Mouse (Mus musculus): ENCODE results near the gene Pappa2. TPM values are rescaled to one million over a fixed set of nuclear protein-coding genes. Genes with fewer than 3 reads are reported as not detected.
A peak's percentile ranks its signal among the peaks of the same experiment; 100 is the strongest.

Gene Pappa2
- polyA plus RNA-seq, 1 experiment = 0.28 TPM

DNA sequence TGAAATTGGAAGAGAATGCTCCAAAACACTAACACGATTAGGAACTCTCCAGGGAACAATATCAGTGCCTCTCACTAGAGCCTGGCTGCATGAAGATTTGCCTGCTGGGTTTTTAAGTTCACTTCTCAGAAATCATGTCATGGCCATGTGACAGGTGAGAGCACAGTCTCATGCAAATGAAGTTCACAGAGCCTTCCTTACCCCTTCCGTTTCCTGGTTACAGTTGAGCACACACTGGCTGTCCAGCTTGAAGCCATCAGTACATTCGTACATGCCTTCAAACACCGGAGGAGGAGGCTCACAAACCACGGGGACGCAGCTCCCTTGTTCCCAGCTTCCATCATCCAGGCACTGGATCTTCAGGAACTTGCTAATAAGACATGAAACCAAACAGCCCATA lies 215.6 kb downstream of the Pappa2 start:
- H3K4me1 ChIP-seq (ENCODE audit: control insufficient read depth, insufficient read depth, low read length) = no peaks in the 10 kb centered on the region
- no peaks in the 10 kb centered on the region for H3K27me3 ChIP-seq (ENCODE audit: control insufficient read depth, insufficient read depth, low read length)
- no peak overlapping the region for H3K4me3 ChIP-seq (ENCODE audit: control insufficient read depth, low read depth, low read length)
- H3K27ac ChIP-seq (ENCODE audit: control insufficient read depth, insufficient read depth, low read depth, low read length) = peak overlapping the region; percentile 54
- H3K36me3 ChIP-seq (ENCODE audit: control insufficient read depth, insufficient read depth, low read length) = no peaks in the 10 kb centered on the region
- TF ChIP-seq CTCF (IDR thresholded peaks at IDR 0.05; ENCODE audit: control insufficient read depth, insufficient read depth, insufficient replicate concordance, low read depth, low read length) (no peak), POLR2A (IDR thresholded peaks at IDR 0.05; ENCODE audit: control insufficient read depth, low read depth, low read length) (no peak)

DNA sequence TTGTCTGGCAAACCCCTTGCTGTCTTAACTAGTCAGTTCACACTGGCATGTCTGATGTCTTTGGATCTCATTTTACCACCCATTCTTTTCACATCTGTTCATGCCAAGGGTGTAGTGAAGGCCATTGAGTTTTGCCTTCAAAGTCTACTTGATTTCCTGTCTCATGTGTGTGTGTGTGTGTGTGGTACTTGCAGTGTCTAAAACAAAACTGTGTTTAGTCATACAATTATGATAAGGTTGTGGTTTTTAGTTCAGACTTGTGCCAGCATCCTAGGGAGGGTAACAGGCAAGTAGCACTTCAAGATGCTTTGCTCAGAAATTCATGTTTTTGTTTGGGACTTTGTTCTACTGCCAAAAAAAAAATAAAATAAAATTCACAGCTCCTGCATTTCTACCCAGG lies 216.1 kb downstream of the Pappa2 start:
- Histone ChIP-seq H3K36me3 (ENCODE audit: control insufficient read depth, insufficient read depth, low read length) (no peaks in the 10 kb centered on the region), H3K4me1 (ENCODE audit: control insufficient read depth, insufficient read depth, low read length) (no peaks in the 10 kb centered on the region), H3K27me3 (ENCODE audit: control insufficient read depth, insufficient read depth, low read length) (no peaks in the 10 kb centered on the region), H3K4me3 (ENCODE audit: control insufficient read depth, low read depth, low read length) (no peak overlapping the region), H3K27ac (ENCODE audit: control insufficient read depth, insufficient read depth, low read depth, low read length) (no peak overlapping the region)
- TF ChIP-seq CTCF (IDR thresholded peaks at IDR 0.05; ENCODE audit: control insufficient read depth, insufficient read depth, insufficient replicate concordance, low read depth, low read length) (no peak), POLR2A (IDR thresholded peaks at IDR 0.05; ENCODE audit: control insufficient read depth, low read depth, low read length) (no peak)

DNA sequence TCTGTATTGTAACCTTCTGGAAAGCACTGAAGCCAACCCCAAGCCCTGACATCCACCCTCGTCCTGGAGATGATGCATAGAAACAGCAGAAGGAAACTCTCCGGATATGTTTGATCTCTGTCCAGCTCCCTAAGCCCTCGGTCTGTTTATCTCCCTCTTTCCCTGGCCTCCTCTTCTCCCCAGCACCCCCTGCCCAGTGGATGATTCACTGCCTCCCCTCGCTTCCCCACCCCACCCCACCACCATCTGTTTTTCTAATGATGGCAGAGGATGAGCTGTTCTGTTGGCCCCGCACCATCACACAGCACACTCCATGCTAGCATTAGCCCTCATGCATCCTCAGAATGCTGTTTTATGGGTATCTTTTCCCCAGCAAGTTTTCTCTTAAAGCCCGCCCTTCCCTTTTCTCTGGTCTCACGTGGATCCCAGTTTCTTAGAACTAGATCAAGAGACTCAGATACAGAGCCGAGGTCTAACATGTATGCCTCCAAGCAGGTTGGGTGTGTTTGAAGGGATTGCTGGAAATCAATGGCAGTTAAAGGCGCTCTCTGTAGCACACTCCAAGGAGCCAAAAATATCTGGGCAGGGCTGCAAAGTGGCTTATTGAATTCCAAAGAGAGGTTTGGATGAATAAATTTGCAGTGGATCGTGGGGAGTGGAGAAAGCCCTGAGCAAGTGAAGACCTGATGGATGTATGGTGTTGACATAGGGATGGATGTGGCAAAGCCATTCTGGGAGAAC lies 231.8 kb downstream of the Pappa2 start:
- Histone ChIP-seq H3K27me3 (ENCODE audit: control insufficient read depth, insufficient read depth, low read length) (no peaks in the 10 kb centered on the region), H3K27ac (ENCODE audit: control insufficient read depth, insufficient read depth, low read depth, low read length) (no peak overlapping the region), H3K4me3 (ENCODE audit: control insufficient read depth, low read depth, low read length) (no peak overlapping the region), H3K4me1 (ENCODE audit: control insufficient read depth, insufficient read depth, low read length) (no peaks in the 10 kb centered on the region), H3K36me3 (ENCODE audit: control insufficient read depth, insufficient read depth, low read length) (no peaks in the 10 kb centered on the region)
- TF ChIP-seq POLR2A (IDR thresholded peaks at IDR 0.05; ENCODE audit: control insufficient read depth, low read depth, low read length) = no peak

DNA sequence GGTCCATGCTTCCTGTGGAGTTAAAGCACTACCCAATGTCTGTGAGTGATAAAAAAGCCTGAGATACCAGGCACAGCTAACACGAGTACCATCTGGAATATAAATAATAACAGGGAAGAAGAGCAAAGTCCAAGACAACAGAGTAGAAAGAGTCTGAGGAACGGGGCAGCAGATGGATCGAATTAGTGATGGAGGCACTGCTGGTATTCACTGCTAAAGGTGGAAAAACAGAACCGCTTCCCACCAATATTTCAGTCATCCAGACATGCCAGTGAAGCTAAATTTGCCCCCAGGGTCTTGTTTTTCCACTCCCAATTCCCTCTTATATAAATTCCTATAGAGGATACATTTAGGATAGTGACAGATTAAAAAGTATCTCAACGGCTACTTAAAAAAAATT lies 238.8 kb downstream of the Pappa2 start:
- Histone ChIP-seq H3K36me3 (ENCODE audit: control insufficient read depth, insufficient read depth, low read length) (no peaks in the 10 kb centered on the region), H3K4me3 (ENCODE audit: control insufficient read depth, low read depth, low read length) (no peak overlapping the region), H3K27ac (ENCODE audit: control insufficient read depth, insufficient read depth, low read depth, low read length) (no peak overlapping the region), H3K27me3 (ENCODE audit: control insufficient read depth, insufficient read depth, low read length) (no peaks in the 10 kb centered on the region), H3K4me1 (ENCODE audit: control insufficient read depth, insufficient read depth, low read length) (no peaks in the 10 kb centered on the region)
- TF ChIP-seq POLR2A (IDR thresholded peaks at IDR 0.05; ENCODE audit: control insufficient read depth, low read depth, low read length) (no peak), CTCF (IDR thresholded peaks at IDR 0.05; ENCODE audit: control insufficient read depth, insufficient read depth, insufficient replicate concordance, low read depth, low read length) (no peak)

DNA sequence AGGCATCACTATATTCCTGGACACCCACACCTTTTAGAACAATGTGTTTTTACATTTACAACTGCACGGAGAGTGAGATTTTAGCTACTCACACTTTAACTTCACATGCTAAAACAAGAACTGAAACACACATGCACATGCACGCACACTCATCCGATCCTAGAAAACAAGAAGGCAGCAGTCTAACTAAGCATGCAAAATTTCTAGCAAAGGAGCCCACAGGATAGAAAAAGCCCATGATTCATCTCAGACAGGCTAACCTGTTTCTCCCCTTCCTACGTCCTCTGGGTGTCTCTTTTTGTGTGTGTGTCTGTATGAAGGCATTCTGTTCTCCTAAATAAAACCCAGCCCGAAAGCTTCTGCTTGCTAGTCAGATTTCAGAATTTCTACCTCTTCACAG lies 239.3 kb downstream of the Pappa2 start:
- Histone ChIP-seq H3K36me3 (ENCODE audit: control insufficient read depth, insufficient read depth, low read length) (no peaks in the 10 kb centered on the region), H3K27ac (ENCODE audit: control insufficient read depth, insufficient read depth, low read depth, low read length) (no peak overlapping the region), H3K4me1 (ENCODE audit: control insufficient read depth, insufficient read depth, low read length) (no peaks in the 10 kb centered on the region), H3K4me3 (ENCODE audit: control insufficient read depth, low read depth, low read length) (no peak overlapping the region), H3K27me3 (ENCODE audit: control insufficient read depth, insufficient read depth, low read length) (no peaks in the 10 kb centered on the region)
- TF ChIP-seq POLR2A (IDR thresholded peaks at IDR 0.05; ENCODE audit: control insufficient read depth, low read depth, low read length) = no peak
- no peak for TF ChIP-seq CTCF (IDR thresholded peaks at IDR 0.05; ENCODE audit: control insufficient read depth, insufficient read depth, insufficient replicate concordance, low read depth, low read length)

DNA sequence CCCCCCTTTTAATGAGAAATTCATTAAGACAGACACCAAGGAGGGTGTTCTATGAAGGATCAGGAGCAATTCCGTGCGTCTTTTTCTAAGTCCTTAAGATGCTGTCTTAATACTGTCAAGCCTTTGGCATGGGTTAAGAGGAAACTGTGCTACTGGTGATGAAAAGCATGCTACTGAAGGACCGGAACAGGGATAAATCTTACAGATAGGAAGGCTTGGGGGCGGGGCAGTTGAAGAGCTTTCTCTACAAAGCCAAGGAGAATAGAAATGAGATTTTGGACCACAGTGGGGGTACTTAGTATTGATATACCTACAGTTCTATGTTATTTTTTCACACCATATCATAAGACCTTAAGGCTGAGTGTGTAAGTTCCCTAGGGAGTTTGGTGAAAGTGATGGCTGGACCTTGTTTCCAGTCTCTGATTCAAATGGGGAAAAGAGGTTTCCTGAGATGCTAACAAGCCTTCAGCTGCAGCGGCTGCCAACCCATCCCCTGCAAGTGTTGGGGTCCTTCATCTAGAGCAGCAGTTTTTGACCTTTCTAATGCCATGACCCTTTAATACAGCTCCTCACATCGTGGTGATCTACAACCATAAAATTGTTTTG lies 240.0 kb downstream of the Pappa2 start:
- H3K27ac ChIP-seq (ENCODE audit: control insufficient read depth, insufficient read depth, low read depth, low read length) = no peak overlapping the region
- no peaks in the 10 kb centered on the region for H3K27me3 ChIP-seq (ENCODE audit: control insufficient read depth, insufficient read depth, low read length)
- H3K4me1 ChIP-seq (ENCODE audit: control insufficient read depth, insufficient read depth, low read length) = no peaks in the 10 kb centered on the region
- TF ChIP-seq POLR2A (IDR thresholded peaks at IDR 0.05; ENCODE audit: control insufficient read depth, low read depth, low read length) (no peak), CTCF (IDR thresholded peaks at IDR 0.05; ENCODE audit: control insufficient read depth, insufficient read depth, insufficient replicate concordance, low read depth, low read length) (no peak)
- no peaks in the 10 kb centered on the region for H3K36me3 ChIP-seq (ENCODE audit: control insufficient read depth, insufficient read depth, low read length)
- no peak overlapping the region for H3K4me3 ChIP-seq (ENCODE audit: control insufficient read depth, low read depth, low read length)

DNA sequence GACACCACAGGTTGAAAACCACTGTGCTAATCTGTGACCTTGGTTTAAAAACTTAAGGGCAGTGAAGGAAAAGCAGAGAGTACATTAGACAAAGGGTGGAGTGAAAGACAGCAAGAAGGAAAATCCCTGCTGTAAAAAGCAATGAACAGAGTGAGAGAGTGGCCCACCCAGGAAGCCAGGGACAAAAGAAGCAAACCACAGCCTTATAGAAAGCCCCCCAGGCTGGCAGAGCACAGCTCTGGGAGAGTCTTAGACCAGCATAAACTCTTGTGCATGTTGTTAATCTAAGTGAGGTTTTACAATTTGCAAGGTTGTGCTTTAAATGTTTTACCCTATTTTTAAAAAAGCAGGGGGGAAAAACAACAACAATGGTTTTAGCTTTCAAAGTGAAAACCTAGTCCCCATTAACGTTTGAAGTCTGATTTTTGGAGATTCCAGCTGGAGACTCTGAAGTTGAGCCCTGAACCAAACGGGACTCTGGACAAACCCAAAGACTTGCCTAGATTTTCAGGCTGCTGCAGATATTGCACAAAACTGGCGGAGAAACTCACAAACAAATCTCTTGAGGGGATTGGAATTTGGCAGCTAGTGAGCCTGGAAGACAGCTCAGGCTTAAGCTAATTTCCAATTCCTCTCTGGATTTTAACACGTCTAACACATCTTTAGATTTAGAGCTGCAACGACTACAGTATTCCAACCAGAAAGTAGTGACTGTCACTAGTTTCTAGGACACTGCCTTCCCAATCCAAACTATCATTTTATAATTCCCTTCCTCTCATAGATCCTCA lies 241.0 kb downstream of the Pappa2 start:
- Histone ChIP-seq H3K4me3 (ENCODE audit: control insufficient read depth, low read depth, low read length) (no peak overlapping the region), H3K27ac (ENCODE audit: control insufficient read depth, insufficient read depth, low read depth, low read length) (no peak overlapping the region), H3K4me1 (ENCODE audit: control insufficient read depth, insufficient read depth, low read length) (no peaks in the 10 kb centered on the region), H3K27me3 (ENCODE audit: control insufficient read depth, insufficient read depth, low read length) (no peaks in the 10 kb centered on the region), H3K36me3 (ENCODE audit: control insufficient read depth, insufficient read depth, low read length) (no peaks in the 10 kb centered on the region)
- TF ChIP-seq CTCF (IDR thresholded peaks at IDR 0.05; ENCODE audit: control insufficient read depth, insufficient read depth, insufficient replicate concordance, low read depth, low read length) (no peak), POLR2A (IDR thresholded peaks at IDR 0.05; ENCODE audit: control insufficient read depth, low read depth, low read length) (no peak)

All from testis, adult 2 months (tissue).